Mouse (Mus musculus) spleen, adult 10 weeks (tissue): ENCODE results near the gene Atg2a. TPM values are rescaled to one million over a fixed set of nuclear protein-coding genes. Genes with fewer than 3 reads are reported as not detected.

Experiments used
- polyA plus RNA-seq: library from polyadenylated mRNA; stranded (reverse); fragments of 350-450 nt; fragmentation: Illumina TruSeq; extraction: RNeasy Lipid Tissue Mini Kit (QIAGEN cat#74804); gene quantifications from one replicate; pipeline ENCODE4 v1.2.3, GENCODE M21; 2015; ENCODE audit warnings: low replicate concordance; ENCODE audit not compliant: insufficient read depth

Atg2a gene
- polyA plus RNA-seq: 6.0 TPM

DNA sequence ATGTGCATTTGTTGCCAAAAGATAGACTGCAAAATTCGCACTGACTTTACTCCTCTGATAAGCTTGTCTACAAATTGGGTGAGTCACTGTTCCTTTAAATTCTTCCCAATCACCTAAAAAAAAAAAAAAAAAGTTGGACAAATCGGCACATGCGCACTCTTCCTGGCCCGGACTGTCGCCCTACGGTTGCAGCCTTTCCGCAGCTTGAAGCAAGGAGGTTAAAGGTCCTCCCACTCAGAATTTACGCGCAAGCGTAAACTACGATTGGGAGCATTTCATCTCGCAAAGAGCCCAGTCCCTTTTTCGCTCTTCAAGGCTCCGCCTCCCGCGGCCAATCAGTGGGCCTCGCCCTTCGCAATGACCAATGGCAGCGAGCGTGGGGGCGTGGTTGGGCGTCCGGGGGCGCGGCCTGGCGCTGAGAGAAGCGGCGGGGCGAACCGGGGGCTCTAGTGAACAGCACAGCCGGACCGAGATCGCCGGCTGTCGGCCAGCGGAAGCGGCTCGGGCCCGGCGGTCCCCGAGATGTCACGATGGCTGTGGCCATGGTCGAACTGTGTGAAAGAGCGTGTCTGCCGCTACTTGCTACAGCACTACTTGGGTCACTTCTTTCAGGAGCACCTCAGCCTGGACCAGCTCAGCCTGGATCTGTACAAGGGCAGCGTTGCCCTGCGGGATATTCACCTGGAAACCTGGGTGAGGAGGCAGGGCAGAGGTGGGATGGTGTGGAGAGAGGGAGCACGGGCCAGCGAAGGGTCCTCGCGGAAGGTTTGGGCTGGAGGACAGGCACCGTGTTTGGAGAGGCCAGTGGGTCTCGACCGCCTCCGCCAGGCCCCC lies at the start of gene Atg2a:
Atg2a (plus strand) TSS at position 395 of the 834 bp plus-strand sequence.

DNA sequence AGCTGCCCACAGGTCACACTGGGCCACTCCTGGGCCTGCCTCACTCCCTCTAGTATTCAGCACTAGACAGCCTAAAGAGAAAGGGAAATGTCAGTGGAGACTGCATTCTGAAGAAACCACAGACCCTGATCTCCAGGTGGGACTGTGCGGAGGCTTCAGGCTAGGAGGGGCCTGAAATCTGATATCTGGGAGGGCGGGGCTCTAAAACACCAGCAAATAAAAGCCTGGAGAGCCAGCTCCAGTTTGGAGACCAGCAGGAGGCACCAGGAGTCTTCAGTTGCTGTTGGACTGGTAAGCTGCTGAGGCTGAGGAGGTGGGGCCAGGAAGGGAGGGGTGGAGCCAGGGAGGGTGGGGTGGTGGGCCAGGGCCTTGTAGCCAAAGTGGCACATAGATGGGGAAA lies 15.3 kb upstream of the Atg2a start, which contains the start of gene Gpha2:
Gpha2 (plus strand) TSS at position 246 of the 400 bp plus-strand sequence.

DNA sequence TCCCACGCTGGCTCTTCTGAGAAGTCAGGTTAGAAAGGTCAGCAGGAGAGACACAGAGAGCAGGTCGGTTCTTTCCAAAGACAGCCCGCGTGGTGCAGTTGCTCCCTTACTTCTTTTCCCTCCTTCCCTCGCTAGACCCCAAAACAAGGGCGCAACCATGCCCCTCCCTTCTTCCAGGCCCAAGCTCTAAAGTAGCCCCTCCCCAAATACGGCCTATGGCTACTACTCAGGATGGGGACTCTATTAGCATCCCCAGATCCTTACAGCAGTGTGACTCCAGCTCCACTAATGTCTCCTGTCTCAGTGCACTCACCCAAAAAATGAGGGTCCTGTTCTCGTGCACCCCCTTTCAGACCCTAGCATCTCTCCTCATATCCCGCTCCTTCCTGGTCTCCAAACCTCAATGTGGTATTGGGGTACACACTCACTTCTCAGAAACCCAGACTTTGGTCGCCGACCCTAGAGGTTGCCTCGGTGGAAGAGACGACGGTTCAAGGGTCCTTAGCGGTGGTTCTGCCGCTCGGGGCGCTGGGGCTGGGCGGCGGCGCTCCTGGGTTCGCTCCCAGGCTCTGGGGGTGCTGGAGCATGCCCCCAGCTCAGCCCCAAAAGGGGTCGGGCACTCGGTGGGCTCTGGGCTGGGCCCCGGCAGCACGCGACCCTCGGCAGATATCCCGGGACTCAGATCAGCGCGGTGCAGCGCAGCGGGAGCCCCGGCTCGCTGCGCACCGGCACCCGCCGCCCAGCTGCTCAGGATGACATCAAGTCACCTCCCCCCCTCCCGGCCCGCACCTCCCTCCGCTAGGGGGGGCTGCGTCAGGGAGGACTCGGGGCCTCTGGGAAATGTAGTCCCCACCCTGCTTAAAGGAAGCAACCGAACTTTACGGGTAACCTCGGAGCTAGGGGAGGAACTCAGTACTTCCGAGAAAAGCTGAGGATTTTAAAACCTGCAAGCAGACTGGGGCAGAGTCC lies 6.1 kb upstream of the Atg2a start, which contains the start of gene Ppp2r5b:
Ppp2r5b (minus strand) TSS at position 789 of the 969 bp plus-strand sequence.

DNA sequence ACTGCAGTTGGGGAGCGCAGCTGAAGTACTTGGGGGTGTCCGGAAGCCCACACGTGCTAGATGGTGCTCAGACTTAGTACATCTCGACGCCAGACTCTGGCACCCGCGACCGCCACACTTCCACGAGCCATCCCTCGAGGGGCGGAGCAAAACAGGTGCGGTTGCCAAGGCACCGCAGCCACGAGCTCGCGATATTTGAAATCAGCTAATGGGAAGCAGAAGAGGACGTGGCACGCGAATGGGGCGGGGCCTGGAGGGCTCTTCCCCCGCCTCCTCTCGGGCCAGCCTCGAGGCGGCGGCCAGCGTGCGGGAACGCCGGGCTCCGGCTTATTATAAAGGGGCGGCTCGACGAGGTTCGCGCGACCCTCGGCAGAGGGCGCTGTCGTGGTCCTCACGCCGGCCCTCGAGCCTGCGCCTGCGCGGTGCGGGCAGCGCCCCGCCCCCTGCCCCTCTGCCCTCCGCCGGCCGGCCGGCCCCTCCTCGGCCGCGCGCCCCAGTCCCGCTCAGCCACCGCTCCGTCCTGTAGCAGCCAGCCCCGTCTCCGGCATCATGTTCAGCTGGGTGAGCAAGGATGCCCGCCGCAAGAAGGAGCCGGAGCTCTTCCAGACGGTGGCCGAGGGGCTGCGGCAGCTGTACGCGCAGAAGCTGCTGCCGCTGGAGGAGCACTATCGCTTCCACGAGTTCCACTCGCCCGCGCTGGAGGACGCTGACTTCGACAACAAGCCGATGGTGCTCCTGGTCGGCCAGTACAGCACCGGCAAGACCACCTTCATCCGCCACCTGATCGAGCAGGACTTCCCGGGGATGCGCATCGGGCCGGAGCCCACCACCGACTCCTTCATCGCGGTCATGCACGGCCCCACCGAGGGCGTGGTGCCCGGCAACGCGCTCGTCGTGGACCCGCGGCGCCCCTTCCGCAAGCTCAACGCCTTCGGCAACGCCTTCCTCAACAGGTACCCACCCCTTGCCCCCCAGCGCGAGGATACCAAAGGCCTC lies 35.3 kb downstream of the Atg2a start, which contains the start of gene Ehd1:
Ehd1 (plus strand) TSS at position 300 of the 996 bp plus-strand sequence.

GRCm38 (mm10) chr19:6306137-6306551 lies 64.7 kb downstream of the Atg2a start, which contains the start of gene Cdc42bpg:
TSS of gene Cdc42bpg (plus strand) at chr19:6306456.

Other genes starting within 250 kb of the Atg2a start
- 28.9 TPM for gene Capn1, start 225.8 kb upstream of the Atg2a start, polyA plus RNA-seq
- 42.1 TPM for gene Syvn1, start 195.1 kb upstream of the Atg2a start, polyA plus RNA-seq
- gene Mrpl49, start 183.9 kb upstream of the Atg2a start, polyA plus RNA-seq: 48.0 TPM
- gene Fau, start 183.8 kb upstream of the Atg2a start, polyA plus RNA-seq: 1,233 TPM
- gene Znhit2, start 180.5 kb upstream of the Atg2a start, polyA plus RNA-seq: 0.99 TPM
- gene Tm7sf2, start 173.3 kb upstream of the Atg2a start, polyA plus RNA-seq: 8.7 TPM
- 47.4 TPM for gene Vps51, start 164.4 kb upstream of the Atg2a start, polyA plus RNA-seq
- gene Tmem262, start 161.6 kb upstream of the Atg2a start, polyA plus RNA-seq: not detected
- gene Gm28374, start 159.4 kb upstream of the Atg2a start, polyA plus RNA-seq: not detected
- 12.9 TPM for gene Zfpl1, start 156.7 kb upstream of the Atg2a start, polyA plus RNA-seq
- gene Cdca5, start 156.7 kb upstream of the Atg2a start, polyA plus RNA-seq: 8.2 TPM
- 0.47 TPM for gene AC131692.1, start 147.2 kb upstream of the Atg2a start, polyA plus RNA-seq
- gene Naaladl1, start 135.9 kb upstream of the Atg2a start, polyA plus RNA-seq: not detected
- 4.3 TPM for gene Sac3d1, start 123.0 kb upstream of the Atg2a start, polyA plus RNA-seq
- 16.4 TPM for gene Snx15, start 113.4 kb upstream of the Atg2a start, polyA plus RNA-seq
- gene Batf2, start 100.7 kb upstream of the Atg2a start, polyA plus RNA-seq: 1.8 TPM
- 11.0 TPM for gene Arl2, start 100.1 kb upstream of the Atg2a start, polyA plus RNA-seq
- gene Majin, start 57.3 kb upstream of the Atg2a start, polyA plus RNA-seq: not detected
- gene Gpha2, start 15.3 kb upstream of the Atg2a start, polyA plus RNA-seq: not detected
- 11.9 TPM for gene Ppp2r5b, start 5.8 kb upstream of the Atg2a start, polyA plus RNA-seq
- gene Ehd1, start 35.1 kb downstream of the Atg2a start, polyA plus RNA-seq: 36.3 TPM
- gene Cdc42bpg, start 64.8 kb downstream of the Atg2a start, polyA plus RNA-seq: 2.1 TPM
- 15.5 TPM for gene Men1, start 93.3 kb downstream of the Atg2a start, polyA plus RNA-seq
- 230 TPM for gene Map4k2, start 99.5 kb downstream of the Atg2a start, polyA plus RNA-seq
- 447 TPM for gene Sf1, start 122.0 kb downstream of the Atg2a start, polyA plus RNA-seq
- gene Pygm, start 142.7 kb downstream of the Atg2a start, polyA plus RNA-seq: 7.7 TPM
- gene Rasgrp2, start 157.7 kb downstream of the Atg2a start, polyA plus RNA-seq: 258 TPM
- gene Nrxn2, start 177.1 kb downstream of the Atg2a start, polyA plus RNA-seq: 0.57 TPM